In genomic region chr11:106464681-106465544, GRCm38 (mm10) we compare ENCODE assay signal across 25 mouse cellular contexts.
"Had no signal": no experiment of that assay in that cellular context is flagged by ENCODE, and none has a peak within 500 bp of the region (broad histone marks: within the 10 kb centered on the region; RNA-seq: fewer than 3 reads in every experiment).

No protein-coding gene starts in this region.

- H3K9me3 ChIP-seq: heart, embryonic 13.5 days; heart, embryonic 15.5 days; hindbrain, embryonic 13.5 days; hindbrain, embryonic 15.5 days; limb, embryonic 10.5 days; limb, embryonic 12.5 days; liver, embryonic 13.5 days; liver, embryonic 15.5 days had no signal

- H3K4me1 ChIP-seq: hindbrain, embryonic 13.5 days had no signal

- ATAC-seq: hindbrain, postnatal 0 days; intestine, embryonic 16.5 days had no signal

- DNase-seq: gastrocnemius, postnatal 14 days; gastrocnemius, postnatal 36 days; heart, adult 11 months; heart, adult 2 months; heart, postnatal 14 days; heart, postnatal 36 days; kidney, adult 11 months; kidney, adult 8-10 months; kidney, postnatal 10 days; kidney, postnatal 25 days; kidney, postnatal 4 days; liver; liver, embryonic 13.5 days had no signal

- H3K27ac ChIP-seq: heart, adult 2 months; heart, embryonic 13.5 days; heart, embryonic 15.5 days; hindbrain, embryonic 13.5 days; hindbrain, embryonic 15.5 days; hindbrain, postnatal 0 days; layer of hippocampus, adult 2 months; limb, embryonic 10.5 days; limb, embryonic 12.5 days; liver, embryonic 13.5 days; liver, embryonic 15.5 days had no signal

- H3K36me3 ChIP-seq: heart, embryonic 13.5 days; heart, embryonic 15.5 days; hindbrain, embryonic 13.5 days; hindbrain, embryonic 15.5 days; limb, embryonic 10.5 days; limb, embryonic 12.5 days; liver, embryonic 13.5 days; liver, embryonic 15.5 days had no signal

- H3K4me2 ChIP-seq: heart, embryonic 11.5 days; heart, embryonic 13.5 days; heart, embryonic 15.5 days; hindbrain, embryonic 13.5 days; hindbrain, embryonic 15.5 days; limb, embryonic 12.5 days; liver, embryonic 11.5 days; liver, embryonic 13.5 days; liver, embryonic 15.5 days had no signal

- H3K9ac ChIP-seq: heart, embryonic 13.5 days; heart, embryonic 15.5 days; hindbrain, embryonic 13.5 days; hindbrain, embryonic 15.5 days; limb, embryonic 12.5 days; liver, embryonic 13.5 days; liver, embryonic 15.5 days had no signal

- H3K4me3 ChIP-seq: heart, adult 2 months; heart, embryonic 13.5 days; heart, embryonic 15.5 days; hindbrain, embryonic 13.5 days; hindbrain, embryonic 15.5 days; layer of hippocampus, adult 2 months; limb, embryonic 10.5 days; limb, embryonic 12.5 days; liver, embryonic 13.5 days; liver, embryonic 15.5 days had no signal

- H3K27me3 ChIP-seq: heart, embryonic 13.5 days; heart, embryonic 15.5 days; hindbrain, embryonic 13.5 days; hindbrain, embryonic 15.5 days; limb, embryonic 12.5 days; liver, embryonic 13.5 days; liver, embryonic 15.5 days had no signal
